ENCODE assay signal across 8 mouse cellular contexts in the genomic region with DNA sequence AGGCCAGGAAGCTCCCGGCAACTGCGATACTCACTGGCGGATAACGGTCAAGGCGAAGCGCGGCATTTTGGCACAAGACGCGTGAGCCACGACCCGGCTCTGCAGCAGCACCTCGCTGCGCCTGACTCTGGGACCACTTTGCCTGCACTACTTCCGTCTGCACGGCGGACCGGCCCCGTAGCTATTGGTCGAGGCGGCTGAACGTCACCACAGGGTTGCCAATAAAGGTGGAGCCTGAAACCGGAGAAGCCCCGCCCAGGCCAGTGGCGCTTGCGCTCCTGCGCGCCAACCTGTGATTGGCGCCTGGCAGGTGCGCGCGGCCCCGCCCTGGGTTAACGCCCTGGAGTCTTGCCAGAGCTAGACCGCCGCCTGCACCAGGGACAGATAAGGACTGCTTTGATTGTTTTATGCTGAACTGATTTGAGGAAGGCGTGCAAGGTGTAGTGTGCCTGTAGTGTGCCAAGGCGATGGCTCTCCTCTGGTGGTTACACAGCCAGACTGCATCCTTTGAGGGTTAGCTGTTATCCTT. TPM values are rescaled to one million over a fixed set of nuclear protein-coding genes. Genes with fewer than 3 reads are reported as not detected.
DNase-seq lines count a peak whose midpoint lies in the region; ATAC-seq and TF ChIP-seq lines count a peak whose summit lies in the region.

Gene Tigar (minus strand): TSS at position 156 of the 529 bp plus-strand sequence.

- peak within 1 kb of the TSS; percentile 26 for H3K9ac ChIP-seq in MEL (ENCODE audit: control insufficient read depth, low read depth, low read length, poor library complexity, severe bottlenecking)
- peak within 1 kb of the TSS; percentile 48 for H3K9ac ChIP-seq in forebrain, postnatal 0 days
- peak within 1 kb of the TSS; percentile 41 for H3K9ac ChIP-seq in lung, embryonic 15.5 days

- peak within 1 kb of the TSS; percentile 74 for H3K4me2 ChIP-seq in forebrain, postnatal 0 days (ENCODE audit: low read depth)
- H3K4me2 ChIP-seq in lung, embryonic 15.5 days = peak within 1 kb of the TSS; percentile 78

- no peaks in the 10 kb centered on the region for H3K79me2 ChIP-seq in MEL (ENCODE audit: control insufficient read depth, insufficient read depth, low read length, poor library complexity)

- no peak for TF ChIP-seq RAD21 in MEL (IDR thresholded peaks at IDR 0.05; ENCODE audit: low read depth, low read length)

- H3K9me3 ChIP-seq in MEL (replicated peaks; ENCODE audit: insufficient read depth, low read length) = no peaks in the 10 kb centered on the region
- H3K9me3 ChIP-seq in forebrain, postnatal 0 days (ENCODE audit: low read length) = no peaks in the 10 kb centered on the region
- no peaks in the 10 kb centered on the region for H3K9me3 ChIP-seq in lung, embryonic 15.5 days

- ATAC-seq in forebrain, postnatal 0 days = peak; percentile 100
- ATAC-seq in lung, embryonic 15.5 days (ENCODE audit: borderline replicate concordance, extremely low read depth, low FRiP score, low TSS enrichment) = peak; percentile 99

- H3K36me3 ChIP-seq in MEL (ENCODE audit: control insufficient read depth in 1 of 2, insufficient read depth in 2 of 2, low read length in 2 of 2) = no peaks in the 10 kb centered on the region
- H3K36me3 ChIP-seq in forebrain, postnatal 0 days (ENCODE audit: insufficient read depth) = no peaks in the 10 kb centered on the region
- H3K36me3 ChIP-seq in lung, embryonic 15.5 days = no peaks in the 10 kb centered on the region

- under 1% methylated on average over 37 of the region's 37 CpGs for WGBS in cerebellum, adult 2 months
- WGBS in forebrain, postnatal 0 days = under 1% methylated on average over 37 of the region's 37 CpGs
- WGBS in lung, embryonic 15.5 days = under 1% methylated on average over 37 of the region's 37 CpGs

- peak within 1 kb of the TSS; percentile 49 to 62 for H3K4me3 ChIP-seq in MEL (ENCODE audit: control insufficient read depth in 1 of 2, insufficient read depth in 1 of 2, low read depth in 2 of 2, low read length in 2 of 2)
- H3K4me3 ChIP-seq in cerebellum, adult 2 months (replicated peaks; ENCODE audit: insufficient read depth, low read depth, low read length) = peak within 1 kb of the TSS; percentile 97
- peak within 1 kb of the TSS; percentile 67 for H3K4me3 ChIP-seq in forebrain, postnatal 0 days (ENCODE audit: low read depth, low read length)
- peak within 1 kb of the TSS; percentile 51 for H3K4me3 ChIP-seq in lung, embryonic 15.5 days

- no peak within 1 kb of the TSS for H3K27ac ChIP-seq in MEL (ENCODE audit: control insufficient read depth, low read depth, low read length)
- H3K27ac ChIP-seq in cerebellum, adult 2 months (ENCODE audit: insufficient read depth, low read length) = peak within 1 kb of the TSS; percentile 49; the same call in 1 of the 2 replicates
- no peak within 1 kb of the TSS for H3K27ac ChIP-seq in forebrain, postnatal 0 days (ENCODE audit: low read depth, low read length)
- H3K27ac ChIP-seq in lung, embryonic 15.5 days = no peak within 1 kb of the TSS

- peak in 1 of 2 experiments; percentile 77; a peak in 2 of 4 replicates for TF ChIP-seq EP300 in MEL (IDR thresholded peaks at IDR 0.05; ENCODE audit: low read depth in 1 of 2, low read length in 2 of 2)

- no peak for TF ChIP-seq CTCF in MEL (IDR thresholded peaks at IDR 0.05 in 2 of 3, conservative IDR thresholded peaks at IDR 0.05 in 1 of 3; ENCODE audit: control insufficient read depth in 1 of 3, insufficient read depth in 1 of 3, low read depth in 2 of 3, low read length in 3 of 3, poor library complexity in 1 of 3, severe bottlenecking in 1 of 3)
- no peak for TF ChIP-seq CTCF in cerebellum, adult 2 months (IDR thresholded peaks at IDR 0.05; ENCODE audit: borderline replicate concordance, insufficient read depth, low read depth, low read length)
- peak; percentile 30; the same call in 1 of the 2 replicates for TF ChIP-seq CTCF in forebrain, postnatal 0 days (IDR thresholded peaks at IDR 0.05; ENCODE audit: low read depth)

- peaks cover 0 to 7% of the 10 kb centered on the region in 2 experiments; a peak in 2 of 4 replicates for H3K4me1 ChIP-seq in MEL (ENCODE audit: control insufficient read depth in 1 of 2, insufficient read depth in 2 of 2, low read length in 2 of 2)
- no peaks in the 10 kb centered on the region for H3K4me1 ChIP-seq in cerebellum, adult 2 months (ENCODE audit: control insufficient read depth, insufficient read depth, low read length)
- H3K4me1 ChIP-seq in forebrain, postnatal 0 days (ENCODE audit: insufficient read depth) = no peaks in the 10 kb centered on the region
- peaks cover 12% of the 10 kb centered on the region; the same call in 1 of the 2 replicates for H3K4me1 ChIP-seq in lung, embryonic 15.5 days

- peak; percentile 80 for TF ChIP-seq POLR2A in MEL (IDR thresholded peaks at IDR 0.05; ENCODE audit: control insufficient read depth in 1 of 2, insufficient read depth in 1 of 2, low read depth in 1 of 2, low read length in 2 of 2, poor library complexity in 1 of 2)
- peak; percentile 86 for TF ChIP-seq POLR2A in cerebellum, adult 2 months (IDR thresholded peaks at IDR 0.05; ENCODE audit: borderline replicate concordance, insufficient read depth, low read length)

- DNase-seq in MEL (ENCODE audit: low read depth, low spot score) = peak; percentile 98
- peak; percentile 96 to 97 for DNase-seq in cerebellum, adult 2 months
- DNase-seq in forebrain, postnatal 0 days = peak; percentile 95
- peak; percentile 95 for DNase-seq in heart, postnatal 4 days
- peak; percentile 92 to 95 for DNase-seq in layer of hippocampus, adult 8-10 months (ENCODE audit: low spot score in 2 of 2)
- DNase-seq in ovary, adult 18-20 months (ENCODE audit: low spot score) = peak; percentile 90
- DNase-seq in thymus, postnatal 0 days (ENCODE audit: low spot score) = peak; percentile 94

- no peaks in the 10 kb centered on the region for H3K27me3 ChIP-seq in MEL (ENCODE audit: control insufficient read depth in 1 of 2, insufficient read depth in 2 of 2, low read length in 2 of 2)
- no peaks in the 10 kb centered on the region for H3K27me3 ChIP-seq in cerebellum, adult 2 months (ENCODE audit: control insufficient read depth, insufficient read depth, low read length)
- no peaks in the 10 kb centered on the region for H3K27me3 ChIP-seq in forebrain, postnatal 0 days (ENCODE audit: insufficient read depth, low read length)
- no peaks in the 10 kb centered on the region for H3K27me3 ChIP-seq in lung, embryonic 15.5 days

TF ChIP-seq in MEL, 35 proteins besides CTCF, POLR2A, EP300 and RAD21 (continues in another document):
- TF ChIP-seq TCF12 (IDR thresholded peaks at IDR 0.05; ENCODE audit: low read depth, low read length) = peak; percentile 91
- peak; percentile 63 for TF ChIP-seq HCFC1 (IDR thresholded peaks at IDR 0.05; ENCODE audit: low read depth, low read length)
- TF ChIP-seq ELF1 (IDR thresholded peaks at IDR 0.05; ENCODE audit: low read depth, low read length) = peak; percentile 74
- TF ChIP-seq MXI1 (IDR thresholded peaks at IDR 0.05; ENCODE audit: low read depth, low read length) = peak; percentile 89
- peak; percentile 67 for TF ChIP-seq NELFE (IDR thresholded peaks at IDR 0.05; ENCODE audit: low read depth, low read length)
- peak; percentile 100 for TF ChIP-seq RCOR1 (IDR thresholded peaks at IDR 0.05; ENCODE audit: low read depth, low read length)
- no peak for TF ChIP-seq ZKSCAN1 (IDR thresholded peaks at IDR 0.05; ENCODE audit: low read depth, low read length)
- no peak for TF ChIP-seq KAT2A (conservative IDR thresholded peaks at IDR 0.05; ENCODE audit: low read depth, low read length)
- TF ChIP-seq GATA1 (IDR thresholded peaks at IDR 0.05; ENCODE audit: low read depth, low read length) = peak; percentile 87
- TF ChIP-seq ZMIZ1 (IDR thresholded peaks at IDR 0.05; ENCODE audit: low read depth, low read length) = no peak
- no peak for TF ChIP-seq USF2 (IDR thresholded peaks at IDR 0.05; ENCODE audit: borderline replicate concordance in 1 of 2, insufficient read depth in 1 of 2, low read depth in 1 of 2, low read length in 2 of 2)
- no peak for TF ChIP-seq MAZ (IDR thresholded peaks at IDR 0.05; ENCODE audit: low read depth, low read length)
- peak; percentile 66; the same call in 1 of the 2 replicates for TF ChIP-seq ETS1 (IDR thresholded peaks at IDR 0.05; ENCODE audit: low read depth, low read length)
- no peak for TF ChIP-seq MEF2A (IDR thresholded peaks at IDR 0.05; ENCODE audit: extremely low read depth, insufficient replicate concordance, low read depth, low read length, poor library complexity, severe bottlenecking)
- no peak for TF ChIP-seq USF1 (IDR thresholded peaks at IDR 0.05; ENCODE audit: low read depth, low read length)
- peak; percentile 58; the same call in 1 of the 2 replicates for TF ChIP-seq TAL1 (IDR thresholded peaks at IDR 0.05; ENCODE audit: low read length)
- TF ChIP-seq SIN3A (IDR thresholded peaks at IDR 0.05; ENCODE audit: low read length) = peak; percentile 56
- peak; percentile 55 for TF ChIP-seq MAX (IDR thresholded peaks at IDR 0.05; ENCODE audit: low read length)
- TF ChIP-seq TBP (IDR thresholded peaks at IDR 0.05; ENCODE audit: low read depth, low read length) = 0 out of 2 replicates have a peak, but pooled peaks have one; percentile 19
- 0 out of 2 replicates have a peak, but pooled peaks have one; percentile 17 for TF ChIP-seq MYC (IDR thresholded peaks at IDR 0.05; ENCODE audit: low read depth, low read length)
- peak; percentile 81 for TF ChIP-seq NRF1 (IDR thresholded peaks at IDR 0.05; ENCODE audit: insufficient read depth, low read depth, low read length, poor library complexity, severe bottlenecking)
- peak; percentile 91 for TF ChIP-seq BHLHE40 (IDR thresholded peaks at IDR 0.05; ENCODE audit: borderline replicate concordance, low read depth, low read length)
- peak; percentile 70; the same call in 1 of the 2 replicates for TF ChIP-seq MAFK (IDR thresholded peaks at IDR 0.05; ENCODE audit: borderline replicate concordance, low read depth, low read length)
- no peak for TF ChIP-seq ZNF384 (IDR thresholded peaks at IDR 0.05; ENCODE audit: low read depth, low read length)

RNA-seq across cellular contexts. Expression of gene Tigar, which starts in this region (rescaled TPM):
- total RNA-seq in MEL (2012; rRNA removed) = 3.2 and 3.8 TPM in 2 replicates
- 1 to 10 TPM in 1 of 2 experiments, not detected in 1; 5.6 TPM for polyA plus RNA-seq in MEL (2012; ENCODE audit: insufficient read depth in 1 of 2, insufficient read length in 2 of 2, low read depth in 1 of 2, low replicate concordance in 2 of 2, missing spikeins in 1 of 2)
- polyA plus RNA-seq in cerebellum, adult 2 months (2012; rRNA removed) = 19.5 and 19.6 TPM in 2 replicates
- 8.1 and 9.3 TPM in 2 replicates for total RNA-seq in forebrain, postnatal 0 days (2014; rRNA removed)
- polyA plus RNA-seq in forebrain, postnatal 0 days (2015; fragmentation: Nextera tagmentation; extraction: Ambion mirVana) = 6.1 and 6.8 TPM in 2 replicates
- total RNA-seq in heart, postnatal 4 days (2021) = 10 to 100 TPM; 29.4 to 32.9 TPM
- total RNA-seq in layer of hippocampus, adult 8-10 months (2022) = 10 to 100 TPM; 24.8 to 31.6 (median 26.7) TPM
- polyA plus RNA-seq in lung, embryonic 15.5 days (2015; fragmentation: Nextera tagmentation; extraction: Ambion mirVana) = 3.2 and 3.7 TPM in 2 replicates
- polyA plus RNA-seq in thymus, postnatal 0 days (2015; fragmentation: Nextera tagmentation; extraction: Ambion mirVana) = 3.0 and 3.2 TPM in 2 replicates
